Mouse (Mus musculus): Measurements from ENCODE around the gene Unc13b. TPM values are rescaled to one million over a fixed set of nuclear protein-coding genes. Genes with fewer than 3 reads are reported as not detected.

Gene Unc13b
- polyA plus RNA-seq, 1 experiment from 2014 or later = 0.52 TPM

DNA sequence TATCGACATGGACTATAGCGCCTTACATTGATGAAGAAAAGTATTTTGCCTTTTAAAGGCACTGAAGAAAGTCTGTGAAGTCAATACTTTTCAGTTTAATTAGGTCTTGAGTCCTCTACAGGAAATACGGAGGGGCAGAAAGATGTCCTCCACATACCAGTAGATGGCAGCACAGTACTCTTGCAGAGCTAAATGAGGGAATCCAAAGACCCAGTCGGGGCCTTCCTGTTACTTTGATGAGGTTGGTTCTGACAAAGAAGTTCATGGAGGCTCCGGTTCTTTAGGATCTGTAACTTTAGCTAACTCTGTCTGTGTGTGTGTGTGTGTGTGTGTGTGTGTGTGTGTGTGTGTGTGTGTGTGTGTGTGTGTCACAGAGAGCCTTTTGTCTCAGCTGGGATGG, 11.5 kb upstream of the Unc13b start:
- no peaks in the 10 kb centered on the region for H3K9me3 ChIP-seq (ENCODE audit: low read length)
- H3K36me3 ChIP-seq (replicated peaks; ENCODE audit: insufficient read depth, low read length) = no peaks in the 10 kb centered on the region
- no peak for ATAC-seq
- H3K27me3 ChIP-seq (ENCODE audit: insufficient read depth, low read length) = no peaks in the 10 kb centered on the region
- no peak for TF ChIP-seq EP300 (IDR thresholded peaks at IDR 0.05; ENCODE audit: low read depth)
- peak; percentile 93 for TF ChIP-seq CTCF (IDR thresholded peaks at IDR 0.05; ENCODE audit: low read depth)
- H3K9ac ChIP-seq (replicated peaks) = no peak overlapping the region
- H3K4me1 ChIP-seq (ENCODE audit: insufficient read depth) = peaks cover 27% of the 10 kb centered on the region
- no peak overlapping the region for H3K4me3 ChIP-seq (ENCODE audit: low read depth, low read length)
- H3K27ac ChIP-seq (ENCODE audit: low read depth) = no peak overlapping the region
- WGBS (ENCODE audit: insufficient replicate concordance) = 11% methylated on average over 5 of the region's 5 CpGs
- DNase-seq = peak; percentile 56
- H3K4me2 ChIP-seq (ENCODE audit: low read depth, low read length) = no peak overlapping the region

- DNase-seq (peak; percentile 32), ATAC-seq (peak; percentile 44; the same call in 1 of the 2 replicates)
- no peaks in the 10 kb centered on the region for H3K36me3 ChIP-seq (replicated peaks; ENCODE audit: insufficient read depth, low read length)
- no peak overlapping the region for H3K27ac ChIP-seq (ENCODE audit: low read depth)
- TF ChIP-seq EP300 (IDR thresholded peaks at IDR 0.05; ENCODE audit: low read depth) (no peak), CTCF (IDR thresholded peaks at IDR 0.05; ENCODE audit: low read depth) (peak; percentile 76)
- H3K4me1 ChIP-seq (ENCODE audit: insufficient read depth) = no peaks in the 10 kb centered on the region
- H3K9ac ChIP-seq (replicated peaks) = no peak overlapping the region
- H3K27me3 ChIP-seq (ENCODE audit: insufficient read depth, low read length) = 0 out of 2 replicates have a peak, but pooled peaks cover 4% of the 10 kb centered on the region
- 8% methylated on average over 4 of the region's 4 CpGs for WGBS (ENCODE audit: insufficient replicate concordance)
- no peak overlapping the region for H3K4me3 ChIP-seq (ENCODE audit: low read depth, low read length)
- H3K9me3 ChIP-seq (ENCODE audit: low read length) = no peaks in the 10 kb centered on the region
- no peak overlapping the region for H3K4me2 ChIP-seq (ENCODE audit: low read depth, low read length)
These were observed 6.1 kb upstream of the Unc13b start for GRCm38 (mm10) chr4:43052627-43053026.

GRCm38 (mm10) chr4:43057654-43058053, 1.1 kb upstream of the Unc13b start:
- WGBS (ENCODE audit: insufficient replicate concordance) = 84% methylated on average over 5 of the region's 5 CpGs
- H3K4me3 ChIP-seq (ENCODE audit: low read depth, low read length) = no peak overlapping the region

GRCm38 (mm10) chr4:43058392-43058752, 381 bp upstream of the Unc13b start:
- H3K27me3 ChIP-seq (ENCODE audit: insufficient read depth, low read length) = peaks cover 35% of the 10 kb centered on the region
- 19% methylated on average over 8 of the region's 8 CpGs for WGBS (ENCODE audit: insufficient replicate concordance)
- DNase-seq = no peak
- TF ChIP-seq EP300 (IDR thresholded peaks at IDR 0.05; ENCODE audit: low read depth) (no peak), CTCF (IDR thresholded peaks at IDR 0.05; ENCODE audit: low read depth) (no peak)
- no peak overlapping the region for H3K9ac ChIP-seq (replicated peaks)
- H3K4me3 ChIP-seq (ENCODE audit: low read depth, low read length) = peak overlapping the region; percentile 66
- peaks cover 13% of the 10 kb centered on the region for H3K4me1 ChIP-seq (ENCODE audit: insufficient read depth)
- H3K36me3 ChIP-seq (replicated peaks; ENCODE audit: insufficient read depth, low read length) = no peaks in the 10 kb centered on the region
- H3K27ac ChIP-seq (ENCODE audit: low read depth) = no peak overlapping the region
- peak overlapping the region; percentile 96 for H3K4me2 ChIP-seq (ENCODE audit: low read depth, low read length)
- no peaks in the 10 kb centered on the region for H3K9me3 ChIP-seq (ENCODE audit: low read length)
- no peak for ATAC-seq

More at GRCm38 (mm10) chr4:43057654-43058053, 1.1 kb upstream of the Unc13b start:
- TF ChIP-seq EP300 (IDR thresholded peaks at IDR 0.05; ENCODE audit: low read depth) (no peak), CTCF (IDR thresholded peaks at IDR 0.05; ENCODE audit: low read depth) (no peak)
- no peaks in the 10 kb centered on the region for H3K36me3 ChIP-seq (replicated peaks; ENCODE audit: insufficient read depth, low read length)
- peaks cover 35% of the 10 kb centered on the region for H3K27me3 ChIP-seq (ENCODE audit: insufficient read depth, low read length)
- no peak for ATAC-seq
- no peaks in the 10 kb centered on the region for H3K9me3 ChIP-seq (ENCODE audit: low read length)
- H3K9ac ChIP-seq (replicated peaks) = no peak overlapping the region
- no peak overlapping the region for H3K27ac ChIP-seq (ENCODE audit: low read depth)
- H3K4me1 ChIP-seq (ENCODE audit: insufficient read depth) = peaks cover 13% of the 10 kb centered on the region
- no peak overlapping the region for H3K4me2 ChIP-seq (ENCODE audit: low read depth, low read length)
- no peak for DNase-seq

GRCm38 (mm10) chr4:43059697-43060096, 944 bp downstream of the Unc13b start:
- Histone ChIP-seq H3K27ac (ENCODE audit: low read depth) (no peak overlapping the region), H3K27me3 (ENCODE audit: insufficient read depth, low read length) (peaks cover 35% of the 10 kb centered on the region), H3K4me1 (ENCODE audit: insufficient read depth) (peaks cover 13% of the 10 kb centered on the region), H3K4me2 (ENCODE audit: low read depth, low read length) (peak overlapping the region; percentile 96), H3K9me3 (ENCODE audit: low read length) (no peaks in the 10 kb centered on the region), H3K9ac (replicated peaks) (no peak overlapping the region), H3K4me3 (ENCODE audit: low read depth, low read length) (peak overlapping the region; percentile 66), H3K36me3 (replicated peaks; ENCODE audit: insufficient read depth, low read length) (no peaks in the 10 kb centered on the region)
- DNase-seq (no peak), ATAC-seq (no peak)
- TF ChIP-seq CTCF (IDR thresholded peaks at IDR 0.05; ENCODE audit: low read depth) (no peak), EP300 (IDR thresholded peaks at IDR 0.05; ENCODE audit: low read depth) (no peak)
- 30% methylated on average over 3 of the region's 3 CpGs for WGBS (ENCODE audit: insufficient replicate concordance)

DNA sequence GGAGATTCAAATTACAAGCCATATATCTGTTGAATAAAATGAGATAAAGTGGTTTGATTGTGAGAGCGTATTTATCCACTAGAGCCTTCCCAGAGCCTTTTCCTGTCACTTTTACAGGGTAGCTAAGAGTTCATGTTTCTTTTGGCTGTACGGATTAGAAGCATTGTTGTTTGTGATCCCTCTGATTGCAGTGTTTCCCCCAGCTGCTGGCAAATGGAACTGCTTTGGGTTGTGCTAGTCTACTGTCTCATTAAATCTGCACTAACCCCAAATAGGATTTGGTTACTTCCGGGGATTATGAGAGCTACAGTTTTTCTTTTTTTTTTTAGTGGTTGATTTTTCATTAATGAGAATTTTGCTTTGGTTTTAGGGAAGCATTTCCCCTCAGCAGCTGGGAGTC, 1.5 kb downstream of the Unc13b start:
- H3K9me3 ChIP-seq (ENCODE audit: low read length) = no peaks in the 10 kb centered on the region

DNA sequence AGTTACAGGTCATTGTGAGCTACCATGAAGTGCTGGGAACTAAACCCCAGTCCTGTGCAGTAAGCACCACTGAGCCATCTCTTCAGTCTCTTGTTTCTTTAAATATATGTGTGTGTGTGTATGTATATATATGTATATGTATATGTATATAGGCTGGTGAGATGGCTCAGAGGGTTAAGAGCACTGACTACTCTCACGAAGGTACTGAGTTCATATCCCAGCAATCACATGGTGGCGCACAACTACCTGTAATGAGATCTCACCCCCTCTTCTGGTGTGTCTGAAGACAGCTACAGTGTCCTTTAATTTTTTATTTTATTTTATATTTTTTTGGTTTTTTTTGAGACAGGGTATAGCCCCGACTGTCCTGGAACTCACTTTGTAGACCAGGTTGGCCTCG, 6.7 kb downstream of the Unc13b start:
- H3K4me1 ChIP-seq (ENCODE audit: insufficient read depth) = peaks cover 5% of the 10 kb centered on the region; the same call in 1 of the 2 replicates
- H3K9me3 ChIP-seq (ENCODE audit: low read length) = no peaks in the 10 kb centered on the region
- H3K27me3 ChIP-seq (ENCODE audit: insufficient read depth, low read length) = peaks cover 6% of the 10 kb centered on the region
- H3K36me3 ChIP-seq (replicated peaks; ENCODE audit: insufficient read depth, low read length) = no peaks in the 10 kb centered on the region
- H3K4me3 ChIP-seq (ENCODE audit: low read depth, low read length) = no peak overlapping the region
- TF ChIP-seq CTCF (IDR thresholded peaks at IDR 0.05; ENCODE audit: low read depth) (no peak), EP300 (IDR thresholded peaks at IDR 0.05; ENCODE audit: low read depth) (no peak)
- H3K9ac ChIP-seq (replicated peaks) = no peak overlapping the region
- no peak overlapping the region for H3K27ac ChIP-seq (ENCODE audit: low read depth)
- ATAC-seq (no peak), DNase-seq (no peak)
- WGBS (ENCODE audit: insufficient replicate concordance) = 86% methylated on average over 4 of the region's 4 CpGs
- H3K4me2 ChIP-seq (ENCODE audit: low read depth, low read length) = no peak overlapping the region

More for the DNA sequence above, 1.5 kb downstream of the Unc13b start:
- Histone ChIP-seq H3K9ac (replicated peaks) (no peak overlapping the region), H3K4me3 (ENCODE audit: low read depth, low read length) (no peak overlapping the region), H3K4me1 (ENCODE audit: insufficient read depth) (peaks cover 13% of the 10 kb centered on the region), H3K36me3 (replicated peaks; ENCODE audit: insufficient read depth, low read length) (no peaks in the 10 kb centered on the region), H3K4me2 (ENCODE audit: low read depth, low read length) (no peak overlapping the region), H3K27ac (ENCODE audit: low read depth) (no peak overlapping the region), H3K27me3 (ENCODE audit: insufficient read depth, low read length) (peaks cover 35% of the 10 kb centered on the region)
- DNase-seq (no peak), ATAC-seq (no peak)
- WGBS (ENCODE audit: insufficient replicate concordance) = 59% methylated on average over 3 of the region's 3 CpGs
- no peak for TF ChIP-seq CTCF (IDR thresholded peaks at IDR 0.05; ENCODE audit: low read depth)
- TF ChIP-seq EP300 (IDR thresholded peaks at IDR 0.05; ENCODE audit: low read depth) = no peak

Measured in liver, postnatal 0 days (tissue).